Mouse (Mus musculus) E14TG2a.4 (cell line): ENCODE results near the gene Pde7b.

ENCODE experiments used
- CTCF ChIP-seq: conservative IDR thresholded peaks from 2 replicates; pipeline ENCODE4 v1.5.1; 2014; ENCODE audit warnings: low read length
- NANOG ChIP-seq: IDR thresholded peaks from 2 replicates; pipeline ENCODE4 v1.6.1; 2014; ENCODE audit warnings: borderline replicate concordance, low read length, mixed read lengths

- TF ChIP-seq CTCF (no peak), NANOG (no peak)
Measured at GRCm38 (mm10) chr10:20732180-20732579, 7.3 kb upstream of the Pde7b start.
